ENCODE assay signal across 8 mouse cellular contexts in genomic region chr7:25377100-25377700, GRCm38 (mm10). TPM values are rescaled to one million over a fixed set of nuclear protein-coding genes. Genes with fewer than 3 reads are reported as not detected.
DNase-seq lines count a peak whose midpoint lies in the region; ATAC-seq lines count a peak whose summit lies in the region.
"Had no signal": no experiment of that assay in that cellular context is flagged by ENCODE, and none has a peak within 500 bp of the region (broad histone marks: within the 10 kb centered on the region; RNA-seq: fewer than 3 reads in every experiment).

No protein-coding gene starts in this region.

- peak; percentile 37 for DNase-seq in lung, postnatal 10 days
- DNase-seq in lung, postnatal 4 days, result no peak
- no peak for DNase-seq in left cerebral cortex, postnatal 25 days (ENCODE audit: low spot score in 2 of 2)

- H3K9me3 ChIP-seq in embryonic facial prominence, embryonic 13.5 days, result no peaks in the 10 kb centered on the region
- no peaks in the 10 kb centered on the region for H3K9me3 ChIP-seq in limb, embryonic 12.5 days
- H3K9me3 ChIP-seq in stomach, embryonic 16.5 days (replicated peaks; ENCODE audit: control insufficient read depth, low read length), result no peaks in the 10 kb centered on the region

- H3K9ac ChIP-seq in embryonic facial prominence, embryonic 13.5 days, result no peak overlapping the region; the same call in 1 of the 2 replicates
- no peak overlapping the region for H3K9ac ChIP-seq in limb, embryonic 12.5 days (replicated peaks)
- no peak overlapping the region for H3K9ac ChIP-seq in stomach, embryonic 16.5 days (ENCODE audit: low read length)

- peaks cover 6% of the 10 kb centered on the region for H3K27me3 ChIP-seq in embryonic facial prominence, embryonic 13.5 days
- H3K27me3 ChIP-seq in limb, embryonic 12.5 days, result peaks cover 5% of the 10 kb centered on the region; the same call in 1 of the 2 replicates
- no peaks in the 10 kb centered on the region for H3K27me3 ChIP-seq in stomach, embryonic 16.5 days (ENCODE audit: control insufficient read depth, insufficient read depth, low read length)

- intact Hi-C loops in left cerebral cortex, postnatal 25 days (cut with DNase I), result loop anchor here (5.0 kb wide), 1 partner anchor 135 kb away; no protein-coding TSS in a partner anchor

- H3K4me1 ChIP-seq in embryonic facial prominence, embryonic 13.5 days, result peaks cover 22% of the 10 kb centered on the region; the same call in 1 of the 2 replicates
- H3K4me1 ChIP-seq in limb, embryonic 12.5 days (replicated peaks), result peaks cover 32% of the 10 kb centered on the region
- peaks cover 9% of the 10 kb centered on the region; the same call in 1 of the 2 replicates for H3K4me1 ChIP-seq in stomach, embryonic 16.5 days (ENCODE audit: control insufficient read depth, insufficient read depth, low read length)

- peak overlapping the region; percentile 57 for H3K4me2 ChIP-seq in embryonic facial prominence, embryonic 13.5 days
- peak overlapping the region; percentile 52 for H3K4me2 ChIP-seq in limb, embryonic 12.5 days
- peak overlapping the region; percentile 52; the same call in 1 of the 2 replicates for H3K4me2 ChIP-seq in stomach, embryonic 16.5 days (ENCODE audit: low read depth, low read length)

- no peak overlapping the region for H3K27ac ChIP-seq in embryonic facial prominence, embryonic 13.5 days
- no peak overlapping the region for H3K27ac ChIP-seq in limb, embryonic 12.5 days
- no peak overlapping the region for H3K27ac ChIP-seq in stomach, embryonic 16.5 days (ENCODE audit: low read length)

- H3K4me3 ChIP-seq in embryonic facial prominence, embryonic 13.5 days, result peak overlapping the region; percentile 38
- peak overlapping the region; percentile 34; the same call in 1 of the 2 replicates for H3K4me3 ChIP-seq in limb, embryonic 12.5 days (replicated peaks)
- H3K4me3 ChIP-seq in stomach, embryonic 16.5 days (replicated peaks; ENCODE audit: low read length), result peak overlapping the region; percentile 39; the same call in 1 of the 2 replicates

- ATAC-seq in embryonic facial prominence, embryonic 13.5 days (ENCODE audit: insufficient number of reproducible peaks, insufficient read depth, low FRiP score, low TSS enrichment, low read depth), result no peak
- no peak for ATAC-seq in limb, embryonic 12.5 days (ENCODE audit: insufficient number of reproducible peaks, insufficient read depth, low FRiP score, low TSS enrichment, low read depth)
- ATAC-seq in stomach, embryonic 16.5 days (ENCODE audit: insufficient read depth, low FRiP score), result 0 out of 2 replicates have a peak, but pooled peaks have one; percentile 14
- no peak for ATAC-seq in cerebellum, adult (ENCODE audit: insufficient number of reproducible peaks, low FRiP score, low TSS enrichment)

- 37% methylated on average over 8 of the region's 8 CpGs for WGBS in embryonic facial prominence, embryonic 13.5 days
- WGBS in limb, embryonic 12.5 days, result 51% methylated on average over 8 of the region's 8 CpGs
- 44% methylated on average over 8 of the region's 8 CpGs for WGBS in stomach, embryonic 16.5 days

- peaks cover 6% of the 10 kb centered on the region; the same call in 1 of the 2 replicates for H3K36me3 ChIP-seq in embryonic facial prominence, embryonic 13.5 days
- H3K36me3 ChIP-seq in limb, embryonic 12.5 days, result peaks cover 3% of the 10 kb centered on the region
- H3K36me3 ChIP-seq in stomach, embryonic 16.5 days (ENCODE audit: control insufficient read depth, insufficient read depth, low read length), result peaks cover 3% of the 10 kb centered on the region; the same call in 1 of the 2 replicates

RNA-seq across cellular contexts. Expression of gene Cnfn, which starts 7.7 kb away (rescaled TPM):
- polyA plus RNA-seq in embryonic facial prominence, embryonic 13.5 days (2015; fragmentation: Nextera tagmentation; extraction: Ambion mirVana), result 4.4 and 7.0 TPM in 2 replicates
- not detected in 2 replicates for polyA plus RNA-seq in limb, embryonic 12.5 days (2016; fragmentation: Nextera tagmentation; extraction: Ambion mirVana)
- 1,223 and 2,187 TPM in 2 replicates for polyA plus RNA-seq in stomach, embryonic 16.5 days (2015; fragmentation: Nextera tagmentation; extraction: Ambion mirVana)
- not detected for total RNA-seq in left cerebral cortex, postnatal 25 days (2021)
- total RNA-seq: hematopoietic stem cell, adult 5-6 weeks had no signal

RNA-seq across cellular contexts. Expression of gene Lipe, which starts 21.3 kb away (rescaled TPM):
- 9.5 and 9.9 TPM in 2 replicates for polyA plus RNA-seq in embryonic facial prominence, embryonic 13.5 days (2015; fragmentation: Nextera tagmentation; extraction: Ambion mirVana)
- polyA plus RNA-seq in limb, embryonic 12.5 days (2016; fragmentation: Nextera tagmentation; extraction: Ambion mirVana), result 11.9 and 12.1 TPM in 2 replicates
- 10.6 and 10.9 TPM in 2 replicates for polyA plus RNA-seq in stomach, embryonic 16.5 days (2015; fragmentation: Nextera tagmentation; extraction: Ambion mirVana)
- total RNA-seq in left cerebral cortex, postnatal 25 days (2021), result 1 to 10 TPM; 5.4 to 6.4 TPM

RNA-seq across cellular contexts. Expression of gene Cxcl17, which starts 35.5 kb away (rescaled TPM):
- 0.85 TPM in 1 of 2 replicates, not detected in the other for polyA plus RNA-seq in embryonic facial prominence, embryonic 13.5 days (2015; fragmentation: Nextera tagmentation; extraction: Ambion mirVana)
- 0.29 and 0.58 TPM in 2 replicates for polyA plus RNA-seq in limb, embryonic 12.5 days (2016; fragmentation: Nextera tagmentation; extraction: Ambion mirVana)
- polyA plus RNA-seq in stomach, embryonic 16.5 days (2015; fragmentation: Nextera tagmentation; extraction: Ambion mirVana), result 0.61 and 0.64 TPM in 2 replicates
- not detected for total RNA-seq in left cerebral cortex, postnatal 25 days (2021)
- total RNA-seq: hematopoietic stem cell, adult 5-6 weeks had no signal

Comparison
In these comparisons a context has a peak if more than half of its experiments do, and no peak if none do; other contexts are left out.
1. RNA of gene Cnfn, which starts 7.7 kb away (polyA plus RNA-seq): 1,223 to 2,187 TPM in stomach, embryonic 16.5 days; 4.4 to 7.0 TPM in embryonic facial prominence, embryonic 13.5 days and not detected in limb, embryonic 12.5 days; every median in the first group is over 100 times any median in the second.
2. Peak in every context shown above with its lines, with median percentiles within 50 percentile points of each other: H3K4me2 ChIP-seq and H3K4me3 ChIP-seq.